Mouse (Mus musculus) lung, adult 2 months (tissue): ENCODE data around the gene Asic2.

Source experiments
- CTCF ChIP-seq: fragments of 200-500 bp; IDR thresholded peaks from 2 replicates; pipeline ENCODE4 v1.5.1; 2011; ENCODE audit warnings: mild to moderate bottlenecking, low read length, control low read depth; ENCODE audit not compliant: insufficient read depth
- POLR2A ChIP-seq: fragments of 200-500 bp; IDR thresholded peaks from 2 replicates; pipeline ENCODE4 v1.6.1; 2011; ENCODE audit warnings: low read depth, mild to moderate bottlenecking, control low read depth, low read length, borderline replicate concordance; ENCODE audit errors: extremely low read depth

- TF ChIP-seq CTCF (no peak), POLR2A (no peak)
Measured at GRCm38 (mm10) chr11:81948021-81948420, 20.2 kb downstream of the Asic2 start.
